Mouse (Mus musculus): ENCODE results near the gene Zfp651. TPM values are rescaled to one million over a fixed set of nuclear protein-coding genes. Genes with fewer than 3 reads are reported as not detected.
A peak's percentile ranks its signal among the peaks of the same experiment; 100 is the strongest.

The Zfp651 gene
- polyA plus RNA-seq, 1 experiment from 2014 or later = 4.4 TPM

DNA sequence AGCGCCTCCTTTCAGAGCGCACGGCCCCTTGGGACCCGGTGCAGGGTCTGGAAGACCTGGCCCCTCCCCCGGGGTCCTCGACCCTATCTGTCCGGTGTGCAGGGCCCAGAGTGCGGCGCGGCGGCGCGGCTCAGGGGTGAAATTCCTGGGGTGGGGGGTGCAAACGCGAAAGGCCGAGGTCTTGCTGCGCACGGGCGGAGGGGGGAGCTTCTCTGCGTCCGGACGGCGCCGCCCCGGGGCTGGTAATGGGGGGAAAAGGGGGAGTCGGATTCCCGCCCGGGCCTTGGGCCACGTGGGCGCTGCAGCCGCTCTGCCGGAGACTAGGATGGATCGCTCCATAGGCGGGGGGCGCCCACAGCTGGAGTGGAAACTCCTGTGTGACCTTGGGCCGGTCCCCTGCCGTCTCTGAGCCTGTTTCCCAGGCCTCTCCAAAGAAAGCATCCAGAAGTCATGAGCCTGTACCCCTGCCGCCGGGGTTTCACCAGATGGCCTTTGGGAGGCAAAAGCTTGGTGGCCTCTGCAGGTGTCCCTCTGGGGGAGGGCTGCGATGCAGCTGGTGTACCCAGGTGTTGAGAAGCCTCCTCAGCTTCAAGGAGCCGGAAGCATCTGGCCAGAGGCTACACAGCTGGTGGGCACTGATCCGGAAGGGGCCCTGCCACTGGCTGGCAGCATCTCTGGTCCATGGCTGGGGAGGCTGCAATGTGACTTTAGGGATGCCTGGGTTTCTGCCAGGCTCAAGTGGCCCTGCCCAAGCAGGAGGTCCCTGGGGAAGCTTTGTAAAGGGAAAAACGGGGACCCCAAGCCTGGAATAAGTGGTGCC, 1.4 kb downstream of the Zfp651 start:
- Histone ChIP-seq H3K4me2 (peak overlapping the region; percentile 94), H3K4me3 (ENCODE audit: low read depth, low read length) (peak overlapping the region; percentile 73), H3K27ac (ENCODE audit: low read depth, low read length) (peak overlapping the region; percentile 74), H3K9me3 (ENCODE audit: control insufficient read depth, low read length) (no peaks in the 10 kb centered on the region), H3K36me3 (ENCODE audit: control insufficient read depth, insufficient read depth, low read length) (peaks cover 14% of the 10 kb centered on the region; the same call in 1 of the 2 replicates), H3K27me3 (replicated peaks; ENCODE audit: control insufficient read depth, insufficient read depth, low read length) (peaks cover 32% of the 10 kb centered on the region), H3K9ac (ENCODE audit: low read depth, low read length) (peak overlapping the region; percentile 74), H3K4me1 (replicated peaks; ENCODE audit: control insufficient read depth, insufficient read depth, low read length) (peaks cover 12% of the 10 kb centered on the region)
- DNase-seq (ENCODE audit: low spot score) (peak; percentile 67), ATAC-seq (replicated peaks; ENCODE audit: low FRiP score) (peak; percentile 34; the same call in 1 of the 2 replicates)
- WGBS = 3% methylated on average over 43 of the region's 43 CpGs

DNA sequence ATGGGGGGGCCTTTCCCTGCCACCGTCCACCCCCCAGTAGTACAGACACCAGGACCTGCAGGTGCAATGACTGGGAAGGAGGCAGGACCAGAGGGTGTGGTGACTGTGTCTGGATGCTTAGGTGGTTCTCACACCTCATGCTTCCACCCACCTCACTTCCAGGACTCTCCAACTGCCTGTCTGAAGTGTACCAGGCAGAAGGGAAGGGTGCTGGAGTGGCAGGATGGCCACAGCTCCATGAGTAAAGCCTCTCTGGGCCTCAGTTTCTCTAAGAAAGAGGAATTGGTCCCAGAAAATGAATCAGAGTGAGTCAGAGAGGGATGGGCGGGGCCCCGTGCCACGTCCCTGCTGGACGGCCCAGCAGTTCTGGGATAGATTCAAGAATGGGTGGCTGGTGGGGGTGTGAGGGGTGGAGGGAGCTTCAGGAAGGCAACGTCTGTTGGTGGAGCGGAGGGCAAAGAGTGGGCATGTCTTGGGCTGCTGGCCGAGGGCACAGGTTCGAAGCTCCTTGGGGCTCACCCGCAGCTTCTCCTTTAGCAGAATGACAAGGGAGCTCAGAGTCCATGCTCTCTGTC, 2.0 kb downstream of the Zfp651 start:
- DNase-seq (ENCODE audit: low spot score) = no peak
- Histone ChIP-seq H3K4me2 (peak overlapping the region; percentile 94), H3K4me3 (ENCODE audit: low read depth, low read length) (peak overlapping the region; percentile 73), H3K4me1 (replicated peaks; ENCODE audit: control insufficient read depth, insufficient read depth, low read length) (peaks cover 12% of the 10 kb centered on the region), H3K27me3 (replicated peaks; ENCODE audit: control insufficient read depth, insufficient read depth, low read length) (peaks cover 32% of the 10 kb centered on the region), H3K9ac (ENCODE audit: low read depth, low read length) (no peak overlapping the region), H3K36me3 (ENCODE audit: control insufficient read depth, insufficient read depth, low read length) (peaks cover 9% of the 10 kb centered on the region; the same call in 1 of the 2 replicates), H3K9me3 (ENCODE audit: control insufficient read depth, low read length) (no peaks in the 10 kb centered on the region), H3K27ac (ENCODE audit: low read depth, low read length) (no peak overlapping the region)
- WGBS = 69% methylated on average over 10 of the region's 10 CpGs
- ATAC-seq (replicated peaks; ENCODE audit: low FRiP score) = no peak

DNA sequence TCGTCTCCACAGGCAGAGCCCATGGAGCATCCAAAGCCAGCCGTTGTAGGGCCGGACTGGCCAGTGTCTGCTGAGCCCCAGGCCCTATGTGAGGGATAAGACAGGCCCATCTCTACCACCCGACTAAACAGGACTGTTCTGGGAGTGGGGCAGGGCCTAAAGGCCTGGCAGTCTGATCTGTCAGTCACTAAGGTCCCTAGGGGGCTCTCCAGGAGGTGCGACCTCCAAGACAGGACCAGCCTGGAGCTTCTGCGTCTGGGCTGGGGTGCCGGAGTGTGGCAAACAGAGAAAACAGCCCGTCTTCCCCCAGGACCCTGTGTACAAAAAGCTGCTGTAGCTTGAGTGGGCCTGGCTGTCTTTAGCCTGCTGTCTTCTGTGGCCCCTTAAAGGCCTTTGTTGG, 2.7 kb downstream of the Zfp651 start:
- Histone ChIP-seq H3K27me3 (replicated peaks; ENCODE audit: control insufficient read depth, insufficient read depth, low read length) (peaks cover 32% of the 10 kb centered on the region), H3K4me2 (no peak overlapping the region), H3K36me3 (ENCODE audit: control insufficient read depth, insufficient read depth, low read length) (peaks cover 7% of the 10 kb centered on the region; the same call in 1 of the 2 replicates), H3K4me1 (replicated peaks; ENCODE audit: control insufficient read depth, insufficient read depth, low read length) (peaks cover 12% of the 10 kb centered on the region), H3K27ac (ENCODE audit: low read depth, low read length) (no peak overlapping the region), H3K9ac (ENCODE audit: low read depth, low read length) (no peak overlapping the region), H3K4me3 (ENCODE audit: low read depth, low read length) (no peak overlapping the region), H3K9me3 (ENCODE audit: control insufficient read depth, low read length) (no peaks in the 10 kb centered on the region)
- 73% methylated on average over 8 of the region's 8 CpGs for WGBS
- DNase-seq (ENCODE audit: low spot score) = no peak
- no peak for ATAC-seq (replicated peaks; ENCODE audit: low FRiP score)

DNA sequence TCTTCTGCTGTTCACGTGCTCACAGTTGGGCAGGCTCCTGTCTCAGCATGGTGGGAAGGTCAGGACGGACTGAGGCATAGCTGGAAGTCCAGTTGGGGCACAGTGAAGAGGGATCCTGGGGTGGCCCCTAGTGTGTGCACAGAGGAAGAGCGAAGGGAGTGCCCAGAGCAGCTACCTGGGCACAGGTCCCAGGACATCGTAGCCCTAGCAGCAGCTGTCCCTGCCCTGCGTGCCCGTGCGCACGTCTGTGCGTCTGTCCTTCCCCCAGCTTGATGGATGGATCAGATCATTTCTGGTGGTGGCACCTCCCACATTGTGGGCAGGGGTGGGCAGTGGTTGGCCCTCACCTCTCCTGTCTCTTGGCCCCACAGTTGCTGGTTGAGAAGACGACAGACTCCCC, 3.1 kb downstream of the Zfp651 start:
- no peak overlapping the region for H3K4me3 ChIP-seq (ENCODE audit: low read depth, low read length)
- H3K4me1 ChIP-seq (replicated peaks; ENCODE audit: control insufficient read depth, insufficient read depth, low read length) = peaks cover 12% of the 10 kb centered on the region
- H3K36me3 ChIP-seq (ENCODE audit: control insufficient read depth, insufficient read depth, low read length) = peaks cover 6% of the 10 kb centered on the region; the same call in 1 of the 2 replicates
- H3K27me3 ChIP-seq (replicated peaks; ENCODE audit: control insufficient read depth, insufficient read depth, low read length) = peaks cover 32% of the 10 kb centered on the region
- H3K9ac ChIP-seq (ENCODE audit: low read depth, low read length) = no peak overlapping the region
- no peaks in the 10 kb centered on the region for H3K9me3 ChIP-seq (ENCODE audit: control insufficient read depth, low read length)
- H3K4me2 ChIP-seq = no peak overlapping the region
- 91% methylated on average over 10 of the region's 10 CpGs for WGBS
- no peak for DNase-seq (ENCODE audit: low spot score)
- no peak overlapping the region for H3K27ac ChIP-seq (ENCODE audit: low read depth, low read length)
- no peak for ATAC-seq (replicated peaks; ENCODE audit: low FRiP score)

DNA sequence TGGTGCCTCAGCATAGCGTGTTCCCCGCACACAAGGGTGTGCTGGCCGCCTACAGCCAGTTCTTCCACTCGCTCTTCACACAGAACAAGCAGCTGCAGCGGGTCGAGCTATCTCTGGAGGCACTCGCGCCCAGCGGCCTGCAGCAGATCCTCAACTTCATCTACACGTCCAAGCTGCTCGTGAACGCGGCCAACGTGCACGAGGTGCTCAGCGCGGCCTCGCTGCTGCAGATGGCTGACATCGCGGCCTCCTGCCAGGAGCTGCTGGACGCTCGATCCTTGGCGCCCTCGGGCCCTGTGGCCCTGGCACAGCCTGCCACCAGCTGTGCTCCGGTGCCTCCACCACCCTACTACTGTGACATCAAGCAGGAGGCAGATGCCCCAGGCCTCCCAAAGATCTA, 3.6 kb downstream of the Zfp651 start:
- no peak overlapping the region for H3K4me3 ChIP-seq (ENCODE audit: low read depth, low read length)
- no peak for ATAC-seq (replicated peaks; ENCODE audit: low FRiP score)
- 86% methylated on average over 25 of the region's 25 CpGs for WGBS
- H3K27ac ChIP-seq (ENCODE audit: low read depth, low read length) = no peak overlapping the region
- no peak for DNase-seq (ENCODE audit: low spot score)
- H3K27me3 ChIP-seq (replicated peaks; ENCODE audit: control insufficient read depth, insufficient read depth, low read length) = peaks cover 32% of the 10 kb centered on the region
- no peaks in the 10 kb centered on the region for H3K9me3 ChIP-seq (ENCODE audit: control insufficient read depth, low read length)
- peaks cover 12% of the 10 kb centered on the region for H3K4me1 ChIP-seq (replicated peaks; ENCODE audit: control insufficient read depth, insufficient read depth, low read length)
- H3K9ac ChIP-seq (ENCODE audit: low read depth, low read length) = no peak overlapping the region
- no peak overlapping the region for H3K4me2 ChIP-seq
- H3K36me3 ChIP-seq (ENCODE audit: control insufficient read depth, insufficient read depth, low read length) = peaks cover 6% of the 10 kb centered on the region; the same call in 1 of the 2 replicates

DNA sequence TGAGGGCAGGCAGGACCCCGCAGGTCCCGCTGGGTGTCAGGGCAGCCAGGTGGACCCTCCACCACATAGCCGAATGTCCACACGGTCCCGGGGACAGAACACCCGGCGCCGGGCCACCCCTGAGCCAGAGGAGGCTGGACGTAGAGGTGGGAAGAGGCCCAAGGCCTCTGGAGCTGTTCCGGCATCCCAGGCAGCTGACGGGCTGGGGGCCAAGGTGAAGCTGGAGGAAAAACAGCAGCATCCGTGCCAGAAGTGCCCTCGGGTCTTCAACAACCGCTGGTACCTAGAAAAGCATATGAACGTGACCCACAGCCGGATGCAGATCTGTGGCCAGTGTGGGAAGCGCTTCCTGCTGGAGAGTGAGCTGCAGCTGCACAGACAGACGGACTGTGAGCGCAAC, 4.6 kb downstream of the Zfp651 start:
- DNase-seq (ENCODE audit: low spot score) = no peak
- no peak overlapping the region for H3K27ac ChIP-seq (ENCODE audit: low read depth, low read length)
- H3K4me1 ChIP-seq (replicated peaks; ENCODE audit: control insufficient read depth, insufficient read depth, low read length) = peaks cover 12% of the 10 kb centered on the region
- ATAC-seq (replicated peaks; ENCODE audit: low FRiP score) = no peak
- WGBS = 84% methylated on average over 19 of the region's 19 CpGs
- peaks cover 6% of the 10 kb centered on the region; the same call in 1 of the 2 replicates for H3K36me3 ChIP-seq (ENCODE audit: control insufficient read depth, insufficient read depth, low read length)
- H3K9ac ChIP-seq (ENCODE audit: low read depth, low read length) = no peak overlapping the region
- no peak overlapping the region for H3K4me3 ChIP-seq (ENCODE audit: low read depth, low read length)
- H3K27me3 ChIP-seq (replicated peaks; ENCODE audit: control insufficient read depth, insufficient read depth, low read length) = peaks cover 30% of the 10 kb centered on the region
- no peaks in the 10 kb centered on the region for H3K9me3 ChIP-seq (ENCODE audit: control insufficient read depth, low read length)
- no peak overlapping the region for H3K4me2 ChIP-seq

DNA sequence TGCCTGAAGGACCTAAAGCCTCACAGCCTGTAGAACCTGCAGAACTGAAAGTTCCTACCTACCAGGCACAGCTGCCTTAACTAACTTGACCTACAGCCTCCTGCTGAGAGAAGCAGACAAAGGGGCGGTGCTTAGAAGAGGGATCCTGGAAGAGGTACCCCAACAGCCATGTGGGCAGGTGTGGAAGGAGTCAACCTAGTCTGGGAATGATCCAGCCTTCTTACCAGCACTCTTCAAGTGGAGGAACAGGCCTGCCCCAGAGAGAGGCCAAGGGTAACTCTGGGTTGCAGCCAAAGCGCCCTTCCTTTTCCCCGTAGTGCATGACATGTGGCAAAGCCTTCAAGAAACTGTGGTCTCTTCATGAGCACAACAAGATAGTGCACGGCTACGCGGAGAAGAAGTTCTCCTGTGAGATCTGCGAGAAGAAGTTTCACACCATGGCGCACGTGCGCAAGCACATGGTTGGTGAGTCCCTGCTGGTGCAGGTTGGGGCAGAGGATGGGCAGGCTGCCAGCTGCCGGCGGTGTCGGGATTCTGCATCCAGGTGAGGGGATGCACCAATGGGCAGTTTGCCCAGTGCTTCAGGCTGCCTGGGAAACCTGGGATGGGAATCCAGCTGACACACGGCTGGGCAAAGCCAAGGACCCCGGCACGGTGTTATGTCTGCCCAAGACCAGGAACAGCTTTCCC, 6.2 kb downstream of the Zfp651 start:
- Histone ChIP-seq H3K4me2 (no peak overlapping the region), H3K27ac (ENCODE audit: low read depth, low read length) (no peak overlapping the region), H3K9me3 (ENCODE audit: control insufficient read depth, low read length) (no peaks in the 10 kb centered on the region), H3K9ac (ENCODE audit: low read depth, low read length) (no peak overlapping the region), H3K4me3 (ENCODE audit: low read depth, low read length) (no peak overlapping the region), H3K36me3 (ENCODE audit: control insufficient read depth, insufficient read depth, low read length) (peaks cover 6% of the 10 kb centered on the region; the same call in 1 of the 2 replicates), H3K4me1 (replicated peaks; ENCODE audit: control insufficient read depth, insufficient read depth, low read length) (peaks cover 7% of the 10 kb centered on the region), H3K27me3 (replicated peaks; ENCODE audit: control insufficient read depth, insufficient read depth, low read length) (peaks cover 14% of the 10 kb centered on the region)
- 90% methylated on average over 16 of the region's 16 CpGs for WGBS
- DNase-seq (ENCODE audit: low spot score) (no peak), ATAC-seq (replicated peaks; ENCODE audit: low FRiP score) (no peak)

DNA sequence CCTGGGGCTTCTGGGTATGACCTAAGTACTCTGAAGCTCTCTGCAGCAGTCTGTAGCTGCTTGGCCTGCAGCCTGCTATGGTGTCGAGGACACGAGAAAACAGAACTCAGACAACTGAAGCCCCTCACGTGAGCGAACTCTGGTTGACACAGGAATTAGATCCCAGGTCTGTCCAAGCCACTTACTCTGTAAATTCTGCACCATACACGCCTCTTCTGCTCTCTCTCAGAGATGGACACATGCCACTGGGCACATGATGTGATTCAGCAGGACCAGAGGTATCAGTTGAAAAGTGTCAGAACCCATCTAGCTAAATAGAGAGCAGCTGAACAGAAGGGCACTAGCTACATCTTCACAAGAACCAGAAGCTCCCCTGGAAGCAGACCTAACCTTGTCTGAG, 13.3 kb downstream of the Zfp651 start:
- ATAC-seq (replicated peaks; ENCODE audit: low FRiP score) (no peak), DNase-seq (ENCODE audit: low spot score) (no peak)
- no peak overlapping the region for H3K4me3 ChIP-seq (ENCODE audit: low read depth, low read length)
- no peak overlapping the region for H3K4me2 ChIP-seq
- H3K4me1 ChIP-seq (replicated peaks; ENCODE audit: control insufficient read depth, insufficient read depth, low read length) = no peaks in the 10 kb centered on the region
- H3K9ac ChIP-seq (ENCODE audit: low read depth, low read length) = no peak overlapping the region
- H3K9me3 ChIP-seq (ENCODE audit: control insufficient read depth, low read length) = no peaks in the 10 kb centered on the region
- peaks cover 9% of the 10 kb centered on the region for H3K27me3 ChIP-seq (replicated peaks; ENCODE audit: control insufficient read depth, insufficient read depth, low read length)
- WGBS = 74% methylated on average over 5 of the region's 5 CpGs
- H3K36me3 ChIP-seq (ENCODE audit: control insufficient read depth, insufficient read depth, low read length) = no peaks in the 10 kb centered on the region; the same call in 1 of the 2 replicates
- no peak overlapping the region for H3K27ac ChIP-seq (ENCODE audit: low read depth, low read length)

All from liver, embryonic 11.5 days (tissue).